Mouse (Mus musculus): ENCODE data around the gene Bik. TPM values are rescaled to one million over a fixed set of nuclear protein-coding genes. Genes with fewer than 3 reads are reported as not detected.

Gene Bik
- polyA plus RNA-seq, 1 experiment, result 0.71 TPM

DNA sequence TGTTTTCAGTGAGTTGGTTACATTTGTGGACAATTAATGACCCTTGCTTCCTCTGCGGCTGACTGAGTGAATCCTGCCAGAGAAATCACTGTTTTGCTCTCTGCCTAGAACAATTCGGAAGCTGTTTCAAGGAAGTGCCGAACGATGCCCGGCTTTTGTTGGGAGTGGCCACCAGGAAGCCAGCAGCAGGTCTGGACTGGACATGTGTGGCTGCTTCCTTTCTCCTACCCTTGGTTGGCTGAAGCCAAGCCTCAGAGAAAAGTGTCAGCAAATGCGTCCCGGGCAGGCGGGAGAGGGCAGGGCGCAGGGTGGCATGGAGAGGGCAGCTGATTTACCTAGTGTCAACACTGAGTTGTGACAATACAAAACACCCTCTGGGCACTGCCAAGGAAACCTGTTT, 3.6 kb downstream of the Bik start:
- no peak for TF ChIP-seq CTCF (IDR thresholded peaks at IDR 0.05; ENCODE audit: borderline replicate concordance, extremely low read depth, insufficient read depth, insufficient read length)
- no peak for TF ChIP-seq POLR2A (IDR thresholded peaks at IDR 0.05; ENCODE audit: borderline replicate concordance, extremely low read depth, insufficient read depth, insufficient read length, poor library complexity, severe bottlenecking)
- DNase-seq (ENCODE audit: low read depth), result no peak

- DNase-seq (ENCODE audit: low read depth), result no peak
- no peak for TF ChIP-seq CTCF (IDR thresholded peaks at IDR 0.05; ENCODE audit: borderline replicate concordance, extremely low read depth, insufficient read depth, insufficient read length)
- TF ChIP-seq POLR2A (IDR thresholded peaks at IDR 0.05; ENCODE audit: borderline replicate concordance, extremely low read depth, insufficient read depth, insufficient read length, poor library complexity, severe bottlenecking), result no peak
Observed at GRCm38 (mm10) chr15:83530688-83531087, 4.0 kb downstream of the Bik start.

GRCm38 (mm10) chr15:83531961-83532469, 5.4 kb downstream of the Bik start:
- TF ChIP-seq POLR2A (IDR thresholded peaks at IDR 0.05; ENCODE audit: borderline replicate concordance, extremely low read depth, insufficient read depth, insufficient read length, poor library complexity, severe bottlenecking), result no peak
- peak; percentile 40; the same call in 1 of the 2 replicates for TF ChIP-seq CTCF (IDR thresholded peaks at IDR 0.05; ENCODE audit: borderline replicate concordance, extremely low read depth, insufficient read depth, insufficient read length)
- DNase-seq (ENCODE audit: low read depth), result no peak

DNA sequence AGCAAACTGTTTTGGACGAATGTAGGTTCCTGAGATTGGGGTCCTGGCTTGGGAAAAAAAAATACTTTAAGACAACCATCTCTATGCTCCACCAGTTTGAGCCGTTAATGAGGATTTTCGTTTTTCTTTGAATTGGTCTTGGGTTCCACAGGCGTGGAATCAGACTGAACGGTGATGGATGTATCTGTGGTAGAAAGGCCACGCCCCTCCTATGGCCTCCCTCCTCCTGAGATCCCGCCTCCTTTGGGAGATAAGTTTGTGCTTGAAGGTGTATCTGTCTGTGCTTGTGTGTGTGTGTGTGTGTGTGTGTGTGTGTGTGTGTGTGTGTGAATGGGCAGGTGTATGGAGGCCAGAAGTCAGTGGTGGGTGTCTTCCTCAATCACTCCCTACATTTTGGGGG, 5.9 kb downstream of the Bik start:
- TF ChIP-seq POLR2A (IDR thresholded peaks at IDR 0.05; ENCODE audit: borderline replicate concordance, extremely low read depth, insufficient read depth, insufficient read length, poor library complexity, severe bottlenecking) (no peak), CTCF (IDR thresholded peaks at IDR 0.05; ENCODE audit: borderline replicate concordance, extremely low read depth, insufficient read depth, insufficient read length) (no peak)
- no peak for DNase-seq (ENCODE audit: low read depth)

DNA sequence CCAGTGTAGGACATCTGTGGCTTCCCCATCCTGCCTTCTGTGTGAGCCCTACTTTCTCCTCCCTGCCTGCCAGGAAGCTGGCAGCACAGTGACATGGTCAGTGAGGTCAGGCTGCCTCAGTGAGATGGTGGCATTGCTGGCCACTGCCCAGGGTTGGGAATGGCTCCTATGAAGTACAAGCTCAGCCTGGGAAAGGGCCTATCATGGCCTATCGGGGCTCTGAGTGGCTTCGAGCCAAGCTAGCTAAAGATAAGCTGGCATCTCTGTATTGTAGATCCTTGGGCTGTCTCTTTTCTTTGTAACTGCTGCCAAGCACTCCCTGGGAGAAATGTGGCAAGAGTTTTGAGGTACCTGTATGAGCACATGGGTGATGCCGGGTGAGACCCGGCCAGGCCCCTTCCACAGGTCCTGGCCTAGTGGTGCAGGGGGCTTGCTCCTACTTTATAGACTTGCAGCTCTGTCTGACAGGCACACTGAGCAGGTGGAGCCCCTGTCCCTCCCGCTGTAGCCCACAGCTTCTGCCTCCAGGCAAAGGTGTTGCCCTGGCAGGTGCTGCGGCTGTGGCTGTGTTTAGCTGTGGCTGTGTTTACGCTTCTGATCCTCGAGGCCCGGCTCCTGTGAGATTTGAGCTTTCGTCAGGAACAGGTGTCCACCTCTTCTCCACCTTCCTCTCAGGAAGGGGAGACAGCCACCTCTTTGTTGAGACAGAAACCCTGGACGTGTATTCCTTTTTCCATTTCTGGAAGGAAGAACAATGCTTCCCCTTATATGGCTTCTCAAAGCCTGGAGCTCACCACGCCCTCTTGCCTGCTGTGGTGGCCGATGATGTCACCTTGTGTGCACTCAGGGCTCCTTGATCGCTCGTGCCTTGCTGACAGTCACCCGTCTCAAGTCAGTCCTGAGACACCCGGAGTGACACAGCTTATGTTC, 8.6 kb downstream of the Bik start:
- DNase-seq (ENCODE audit: low read depth), result no peak
- TF ChIP-seq POLR2A (IDR thresholded peaks at IDR 0.05; ENCODE audit: borderline replicate concordance, extremely low read depth, insufficient read depth, insufficient read length, poor library complexity, severe bottlenecking), result no peak
- TF ChIP-seq CTCF (IDR thresholded peaks at IDR 0.05; ENCODE audit: borderline replicate concordance, extremely low read depth, insufficient read depth, insufficient read length), result no peak

DNA sequence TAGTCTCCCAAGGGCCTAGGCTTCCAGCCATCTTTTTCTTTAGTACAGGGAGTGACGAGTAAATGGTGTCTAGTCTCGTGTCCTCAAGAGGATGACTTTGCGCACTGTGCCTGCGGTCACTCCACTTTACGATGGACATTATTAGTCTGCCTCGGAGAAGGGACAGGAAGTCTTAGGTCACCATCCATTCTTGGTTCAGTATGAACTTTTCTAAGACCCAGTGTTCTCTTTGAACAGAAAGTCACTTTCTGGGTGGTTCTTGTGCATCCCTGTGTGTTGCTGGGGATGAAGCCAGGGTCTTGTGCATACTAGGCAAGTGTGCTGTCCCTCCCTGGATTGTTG, 9.2 kb downstream of the Bik start:
- TF ChIP-seq POLR2A (IDR thresholded peaks at IDR 0.05; ENCODE audit: borderline replicate concordance, extremely low read depth, insufficient read depth, insufficient read length, poor library complexity, severe bottlenecking) (no peak), CTCF (IDR thresholded peaks at IDR 0.05; ENCODE audit: borderline replicate concordance, extremely low read depth, insufficient read depth, insufficient read length) (no peak)
- DNase-seq (ENCODE audit: low read depth), result no peak

- no peak for TF ChIP-seq CTCF (IDR thresholded peaks at IDR 0.05; ENCODE audit: borderline replicate concordance, extremely low read depth, insufficient read depth, insufficient read length)
- no peak for TF ChIP-seq POLR2A (IDR thresholded peaks at IDR 0.05; ENCODE audit: borderline replicate concordance, extremely low read depth, insufficient read depth, insufficient read length, poor library complexity, severe bottlenecking)
- no peak for DNase-seq (ENCODE audit: low read depth)
Observed at GRCm38 (mm10) chr15:83538855-83539254, 12.2 kb downstream of the Bik start.

DNA sequence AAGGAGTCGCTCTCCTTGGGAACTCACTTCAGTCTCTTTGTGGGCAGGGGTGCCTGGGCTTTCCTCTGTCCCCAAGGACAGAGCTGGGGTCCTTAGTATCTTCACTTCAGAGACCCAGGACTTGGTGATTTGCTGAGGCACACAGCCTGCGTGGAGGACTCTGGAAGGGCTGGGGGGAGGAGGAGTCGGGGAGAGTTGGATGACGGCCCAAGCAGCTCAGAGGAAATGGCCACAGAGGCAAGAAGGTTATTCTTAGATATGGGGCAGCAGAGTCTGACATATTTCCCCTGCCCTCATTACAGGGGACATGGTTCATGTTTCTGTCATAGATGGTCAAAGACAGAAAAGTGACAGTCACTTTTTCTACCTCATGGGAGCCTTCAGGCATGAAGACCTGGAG, 13.2 kb downstream of the Bik start:
- no peak for TF ChIP-seq CTCF (IDR thresholded peaks at IDR 0.05; ENCODE audit: borderline replicate concordance, extremely low read depth, insufficient read depth, insufficient read length)
- no peak for TF ChIP-seq POLR2A (IDR thresholded peaks at IDR 0.05; ENCODE audit: borderline replicate concordance, extremely low read depth, insufficient read depth, insufficient read length, poor library complexity, severe bottlenecking)
- DNase-seq (ENCODE audit: low read depth), result no peak

GRCm38 (mm10) chr15:83541647-83542287, 15.1 kb downstream of the Bik start:
- TF ChIP-seq CTCF (IDR thresholded peaks at IDR 0.05; ENCODE audit: borderline replicate concordance, extremely low read depth, insufficient read depth, insufficient read length), result no peak
- TF ChIP-seq POLR2A (IDR thresholded peaks at IDR 0.05; ENCODE audit: borderline replicate concordance, extremely low read depth, insufficient read depth, insufficient read length, poor library complexity, severe bottlenecking), result no peak
- DNase-seq (ENCODE audit: low read depth), result no peak

DNA sequence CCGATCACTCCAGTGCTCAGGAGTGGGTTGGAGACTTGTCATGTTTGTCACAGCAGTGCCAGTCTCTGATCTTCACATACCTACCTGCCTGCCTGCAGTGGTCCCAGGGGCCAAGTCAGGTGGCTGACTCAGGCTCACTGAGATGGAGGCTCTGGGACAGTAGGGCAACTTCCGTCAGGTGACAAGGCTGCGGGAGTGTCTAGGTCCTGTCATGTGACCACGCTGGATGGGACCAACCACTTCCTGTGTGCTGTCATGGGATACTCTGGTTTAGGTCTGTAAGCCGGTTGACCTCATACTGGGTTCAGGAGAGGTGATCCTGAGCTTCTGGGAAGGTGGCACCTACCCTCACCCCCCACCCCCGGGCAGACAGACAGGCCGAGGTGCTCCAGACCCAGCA, 19.4 kb downstream of the Bik start:
- no peak for DNase-seq (ENCODE audit: low read depth)
- TF ChIP-seq CTCF (IDR thresholded peaks at IDR 0.05; ENCODE audit: borderline replicate concordance, extremely low read depth, insufficient read depth, insufficient read length), result no peak
- TF ChIP-seq POLR2A (IDR thresholded peaks at IDR 0.05; ENCODE audit: borderline replicate concordance, extremely low read depth, insufficient read depth, insufficient read length, poor library complexity, severe bottlenecking), result no peak

DNA sequence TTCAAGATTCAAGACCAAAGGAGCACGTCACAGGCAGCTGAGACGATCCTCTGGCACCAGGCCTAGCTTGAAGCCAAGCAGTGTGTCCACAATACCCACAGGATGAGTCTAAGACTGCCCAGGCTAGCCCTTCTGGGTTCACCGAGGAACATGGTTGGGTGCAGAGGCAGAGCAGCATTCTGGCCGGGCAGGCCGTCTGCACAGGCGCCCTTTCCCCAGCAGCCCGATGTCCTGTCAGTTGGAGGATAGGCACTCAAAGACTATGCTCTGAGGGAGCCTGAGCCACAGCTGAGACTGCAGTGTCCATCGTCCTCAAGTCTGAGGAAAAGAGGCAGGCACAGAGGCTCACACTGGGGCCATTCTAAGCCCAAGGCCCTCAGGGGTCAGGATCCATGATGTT, 20.5 kb downstream of the Bik start:
- no peak for DNase-seq (ENCODE audit: low read depth)
- TF ChIP-seq CTCF (IDR thresholded peaks at IDR 0.05; ENCODE audit: borderline replicate concordance, extremely low read depth, insufficient read depth, insufficient read length), result no peak
- TF ChIP-seq POLR2A (IDR thresholded peaks at IDR 0.05; ENCODE audit: borderline replicate concordance, extremely low read depth, insufficient read depth, insufficient read length, poor library complexity, severe bottlenecking), result no peak

Measured in brain, embryonic 14.5 days (tissue).